Mouse (Mus musculus) heart, embryonic 15.5 days (tissue): ENCODE data around the gene Serbp1. TPM values are rescaled to one million over a fixed set of nuclear protein-coding genes. Genes with fewer than 3 reads are reported as not detected.
"Not testable (repeated sequence)": the region's sequence is repeated elsewhere in the genome, so short reads cannot be mapped to it uniquely, and the experiment has no call there.

Experiments
- ATAC-seq: fragments of 200-750 bp; cut with Nextera tagmentation; replicated peaks from 2 replicates; pipeline ENCODE4 v1.8.0; 2017; ENCODE audit warnings: low read depth, moderate TSS enrichment; ENCODE audit not compliant: insufficient number of reproducible peaks, insufficient read depth, low FRiP score
- H3K27ac ChIP-seq: fragments of 300-500 bp; sonication (generic); 2 replicates; pipeline ENCODE4 v1.5.1; 2015; ENCODE audit warnings: mild to moderate bottlenecking, inconsistent platforms
- H3K27me3 ChIP-seq: fragments of 300-500 bp; sonication (generic); 2 replicates; pipeline ENCODE4 v1.6.1; 2015; ENCODE audit warnings: inconsistent platforms
- H3K36me3 ChIP-seq: fragments of 300-500 bp; sonication (generic); 2 replicates; pipeline ENCODE4 v1.6.1; 2015; ENCODE audit warnings: mild to moderate bottlenecking, inconsistent platforms
- H3K4me1 ChIP-seq: fragments of 300-500 bp; sonication (generic); replicated peaks from 2 replicates; pipeline ENCODE4 v1.6.1; 2015; ENCODE audit warnings: inconsistent platforms
- H3K4me2 ChIP-seq: fragments of 300-500 bp; sonication (generic); 2 replicates; pipeline ENCODE4 v1.6.1; 2015; ENCODE audit warnings: inconsistent platforms, mild to moderate bottlenecking, moderate library complexity
- H3K4me3 ChIP-seq: fragments of 300-500 bp; sonication (generic); 2 replicates; pipeline ENCODE4 v1.5.1; 2015; ENCODE audit warnings: mild to moderate bottlenecking, inconsistent platforms
- H3K9ac ChIP-seq: fragments of 300-500 bp; sonication (generic); 2 replicates; pipeline ENCODE4 v1.6.1; 2015; ENCODE audit warnings: mild to moderate bottlenecking, inconsistent platforms
- H3K9me3 ChIP-seq: fragments of 300-500 bp; sonication (generic); replicated peaks from 2 replicates; pipeline ENCODE4 v1.6.1; 2016; ENCODE audit warnings: inconsistent platforms
- WGBS: fragments of 180-500 bp; shearing (Covaris S2); methylation state at CpG from one replicate; pipeline ENCODE4 v1.1.7; 2015; ENCODE audit warnings: mixed read lengths; 5-methylcytosine and 5-hydroxymethylcytosine counted together
- polyA plus RNA-seq: library from polyadenylated mRNA; unstranded; fragments of >200 nt; fragmentation: Nextera tagmentation; extraction: Ambion mirVana; gene quantifications from 2 replicates; pipeline ENCODE4 v1.2.1, GENCODE M21; 2015

The Serbp1 gene
- polyA plus RNA-seq, 1 experiment from 2014 or later = 292 TPM

- Histone ChIP-seq H3K9ac (no peak overlapping the region), H3K4me2 (no peak overlapping the region), H3K27ac (no peak overlapping the region), H3K36me3 (no peaks in the 10 kb centered on the region), H3K4me1 (no peaks in the 10 kb centered on the region), H3K27me3 (no peaks in the 10 kb centered on the region), H3K4me3 (no peak overlapping the region), H3K9me3 (no peaks in the 10 kb centered on the region)
- ATAC-seq = no peak
- WGBS = 78% methylated on average over 1 of the region's 1 CpGs
These were observed 20.1 kb upstream of the Serbp1 start for GRCm38 (mm10) chr6:67217846-67218245.

DNA sequence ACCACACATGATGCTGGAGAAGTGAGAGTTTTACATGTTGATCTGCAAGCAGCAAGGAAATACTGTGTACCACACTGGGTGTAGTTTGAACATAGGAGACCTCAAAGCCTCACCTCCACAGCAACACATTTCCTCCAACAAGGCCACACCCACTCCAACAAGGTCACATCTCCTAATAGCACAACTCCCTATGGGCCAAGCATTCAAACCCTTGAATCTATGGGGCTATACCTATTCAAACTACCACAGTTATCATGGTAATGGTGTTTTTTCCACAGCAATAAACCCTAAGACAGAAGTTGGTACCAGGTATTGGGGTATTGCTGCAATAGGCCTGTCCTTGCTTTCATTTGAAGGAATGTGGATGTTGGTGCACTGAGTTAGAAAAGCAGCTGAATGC, 19.4 kb upstream of the Serbp1 start:
- Histone ChIP-seq H3K4me3 (no peak overlapping the region), H3K4me1 (peaks cover 2% of the 10 kb centered on the region), H3K36me3 (no peaks in the 10 kb centered on the region), H3K9ac (no peak overlapping the region), H3K27ac (no peak overlapping the region), H3K27me3 (no peaks in the 10 kb centered on the region), H3K9me3 (no peaks in the 10 kb centered on the region), H3K4me2 (no peak overlapping the region)
- no peak for ATAC-seq

- H3K27ac ChIP-seq, ATAC-seq, H3K4me2 ChIP-seq, H3K36me3 ChIP-seq, H3K9me3 ChIP-seq, H3K9ac ChIP-seq, H3K4me1 ChIP-seq, H3K27me3 ChIP-seq, H3K4me3 ChIP-seq: not testable (repeated sequence)
- WGBS = 85% methylated on average over 14 of the region's 14 CpGs
These were observed 18.0 kb upstream of the Serbp1 start for GRCm38 (mm10) chr6:67219931-67220330.

DNA sequence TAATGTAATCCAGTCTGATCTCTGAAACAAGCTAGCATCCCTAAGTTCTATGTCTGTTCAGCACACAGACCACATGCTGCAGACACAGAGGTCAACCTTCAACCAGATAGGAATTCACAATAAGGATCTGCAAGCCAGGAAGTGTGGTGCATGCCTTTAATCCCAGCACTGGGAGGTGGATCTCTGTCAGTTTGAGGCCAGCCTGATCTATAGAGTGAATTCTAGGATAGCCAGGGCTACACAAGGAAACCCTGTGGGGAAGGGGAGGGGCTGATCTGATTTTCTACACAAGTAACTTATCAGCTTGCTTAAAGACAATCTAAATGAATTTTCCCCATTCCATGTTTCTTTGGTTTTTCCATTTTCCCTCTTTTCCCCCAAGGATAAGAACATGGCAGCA, 17.2 kb upstream of the Serbp1 start:
- Histone ChIP-seq H3K9me3 (no peaks in the 10 kb centered on the region), H3K4me2 (no peak overlapping the region), H3K27me3 (no peaks in the 10 kb centered on the region), H3K36me3 (no peaks in the 10 kb centered on the region), H3K4me1 (peaks cover 9% of the 10 kb centered on the region), H3K9ac (no peak overlapping the region), H3K27ac (no peak overlapping the region), H3K4me3 (no peak overlapping the region)
- no peak for ATAC-seq

GRCm38 (mm10) chr6:67223082-67223481, 14.9 kb upstream of the Serbp1 start:
- H3K4me3 ChIP-seq = no peak overlapping the region
- WGBS = 86% methylated on average over 1 of the region's 1 CpGs
- ATAC-seq = no peak
- H3K27ac ChIP-seq = peak overlapping the region; percentile 57
- no peaks in the 10 kb centered on the region for H3K27me3 ChIP-seq
- H3K4me2 ChIP-seq = no peak overlapping the region
- no peak overlapping the region for H3K9ac ChIP-seq
- no peaks in the 10 kb centered on the region for H3K36me3 ChIP-seq
- H3K4me1 ChIP-seq = peaks cover 10% of the 10 kb centered on the region
- no peaks in the 10 kb centered on the region for H3K9me3 ChIP-seq

DNA sequence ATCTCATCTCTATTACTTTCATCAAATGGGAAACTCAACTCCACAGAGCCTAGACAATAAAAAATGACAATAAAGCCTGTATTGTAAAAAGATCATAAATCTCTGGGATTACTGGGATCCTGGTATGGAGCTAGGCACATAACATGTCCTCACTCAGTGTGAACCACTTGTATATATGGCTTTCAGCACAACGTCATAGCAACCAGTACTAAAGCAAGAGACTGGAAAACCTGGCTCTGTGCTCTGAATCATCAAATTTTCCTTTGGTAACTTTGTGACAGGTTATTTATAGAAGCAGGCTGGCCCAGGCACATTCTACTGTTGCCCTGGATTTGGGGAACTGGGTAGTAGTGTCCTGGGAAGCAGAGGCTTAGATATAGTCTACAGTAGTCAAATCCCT, 14.5 kb upstream of the Serbp1 start:
- no peaks in the 10 kb centered on the region for H3K36me3 ChIP-seq
- peaks cover 14% of the 10 kb centered on the region for H3K4me1 ChIP-seq
- H3K27me3 ChIP-seq = no peaks in the 10 kb centered on the region
- H3K27ac ChIP-seq = peak overlapping the region; percentile 57
- no peak overlapping the region for H3K4me3 ChIP-seq
- no peaks in the 10 kb centered on the region for H3K9me3 ChIP-seq
- no peak; the same call in 1 of the 2 replicates for ATAC-seq
- H3K4me2 ChIP-seq = no peak overlapping the region
- 36% methylated on average over 1 of the region's 1 CpGs for WGBS
- H3K9ac ChIP-seq = no peak overlapping the region

- Histone ChIP-seq H3K4me1 (peaks cover 27% of the 10 kb centered on the region), H3K9me3 (no peaks in the 10 kb centered on the region), H3K4me3 (no peak overlapping the region), H3K36me3 (no peaks in the 10 kb centered on the region), H3K27ac (no peak overlapping the region), H3K9ac (no peak overlapping the region), H3K27me3 (no peaks in the 10 kb centered on the region), H3K4me2 (no peak overlapping the region)
- ATAC-seq = no peak
- 51% methylated on average over 4 of the region's 4 CpGs for WGBS
These were observed 11.7 kb upstream of the Serbp1 start for GRCm38 (mm10) chr6:67226286-67226685.

- Histone ChIP-seq H3K4me2 (peak overlapping the region; percentile 60), H3K9ac (peak overlapping the region; percentile 46; the same call in 1 of the 2 replicates), H3K27me3 (no peaks in the 10 kb centered on the region), H3K36me3 (no peaks in the 10 kb centered on the region), H3K27ac (peak overlapping the region; percentile 95), H3K9me3 (no peaks in the 10 kb centered on the region), H3K4me1 (peaks cover 25% of the 10 kb centered on the region), H3K4me3 (peak overlapping the region; percentile 42)
- WGBS = 8% methylated on average over 18 of the region's 18 CpGs
- ATAC-seq = peak; percentile 75
These were observed 9.4 kb upstream of the Serbp1 start for GRCm38 (mm10) chr6:67228459-67229107.

DNA sequence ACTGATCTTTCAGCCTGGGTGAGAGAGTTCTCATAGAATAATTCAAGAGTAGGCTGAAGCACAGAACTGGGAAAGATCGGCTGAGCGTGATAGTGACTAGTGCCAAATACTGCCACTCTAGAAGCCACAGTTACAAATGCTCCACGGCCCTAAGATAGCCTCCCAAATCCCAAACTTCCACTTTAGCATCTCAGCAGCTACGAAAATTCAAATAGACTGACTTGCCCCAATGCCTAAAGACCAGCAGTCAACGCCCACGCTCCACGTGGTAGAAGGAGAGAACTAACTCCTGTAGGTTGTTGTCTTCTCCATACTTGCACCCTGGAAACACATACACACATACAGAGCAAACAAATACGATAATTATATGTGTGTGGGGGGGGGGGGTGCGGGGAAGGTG, 8.5 kb upstream of the Serbp1 start:
- Histone ChIP-seq H3K27me3 (no peaks in the 10 kb centered on the region), H3K27ac (peak overlapping the region; percentile 95), H3K4me2 (peak overlapping the region; percentile 2; the same call in 1 of the 2 replicates), H3K9ac (no peak overlapping the region), H3K4me1 (peaks cover 18% of the 10 kb centered on the region), H3K9me3 (no peaks in the 10 kb centered on the region), H3K4me3 (no peak overlapping the region), H3K36me3 (no peaks in the 10 kb centered on the region)
- no peak for ATAC-seq
- 26% methylated on average over 9 of the region's 9 CpGs for WGBS

- Histone ChIP-seq H3K4me1 (peaks cover 18% of the 10 kb centered on the region), H3K27me3 (no peaks in the 10 kb centered on the region), H3K4me2 (peak overlapping the region; percentile 2; the same call in 1 of the 2 replicates), H3K9me3 (no peaks in the 10 kb centered on the region), H3K4me3 (no peak overlapping the region), H3K27ac (peak overlapping the region; percentile 95), H3K36me3 (no peaks in the 10 kb centered on the region), H3K9ac (no peak overlapping the region)
- no peak for ATAC-seq
- 20% methylated on average over 11 of the region's 11 CpGs for WGBS
These were observed 8.0 kb upstream of the Serbp1 start for GRCm38 (mm10) chr6:67229922-67230518.

GRCm38 (mm10) chr6:67230950-67231349, 7.0 kb upstream of the Serbp1 start:
- Histone ChIP-seq H3K27me3 (no peaks in the 10 kb centered on the region), H3K4me1 (peaks cover 18% of the 10 kb centered on the region), H3K9me3 (no peaks in the 10 kb centered on the region), H3K27ac (no peak overlapping the region), H3K4me3 (no peak overlapping the region), H3K36me3 (no peaks in the 10 kb centered on the region), H3K4me2 (no peak overlapping the region), H3K9ac (no peak overlapping the region)
- no peak for ATAC-seq

DNA sequence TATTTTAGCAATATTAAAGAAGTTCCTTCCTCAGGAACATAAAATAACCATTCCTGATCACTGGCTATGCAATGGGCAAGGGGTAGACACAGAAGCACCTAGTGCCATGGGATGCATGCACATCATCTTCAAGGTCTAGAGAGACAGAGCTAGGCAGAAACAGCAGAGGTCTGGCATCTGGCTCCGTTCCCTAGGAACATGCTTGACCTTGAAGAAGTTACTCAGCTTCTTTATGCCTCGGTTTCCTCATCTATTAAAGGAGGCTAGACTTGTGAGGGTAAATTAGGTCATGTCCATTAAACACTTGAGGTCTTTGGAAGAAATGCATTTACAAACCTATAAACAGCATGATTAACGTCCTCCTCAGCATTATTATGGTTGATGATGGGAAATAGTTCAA, 2.3 kb upstream of the Serbp1 start:
- H3K27me3 ChIP-seq = no peaks in the 10 kb centered on the region

More for the DNA sequence above, 2.3 kb upstream of the Serbp1 start:
- Histone ChIP-seq H3K9ac (no peak overlapping the region), H3K9me3 (no peaks in the 10 kb centered on the region), H3K4me3 (no peak overlapping the region), H3K36me3 (no peaks in the 10 kb centered on the region), H3K27ac (no peak overlapping the region), H3K4me2 (no peak overlapping the region), H3K4me1 (no peaks in the 10 kb centered on the region; the same call in 1 of the 2 replicates)
- WGBS = 81% methylated on average over 3 of the region's 3 CpGs
- no peak for ATAC-seq
